Mouse (Mus musculus): ENCODE results near the gene 4930524N10Rik.

Gene 4930524N10Rik

GRCm38 (mm10) chrX:154343292-154343691 is at the start of gene 4930524N10Rik:
Gene 4930524N10Rik, minus strand, starts transcription at chrX:154343392.
- DNase-seq (ENCODE audit: low spot score), result no peak

- no peak for DNase-seq (ENCODE audit: low spot score)
Measured at GRCm38 (mm10) chrX:154350042-154350441, 6.8 kb upstream of the 4930524N10Rik start.

- DNase-seq (ENCODE audit: low spot score), result no peak
Measured at GRCm38 (mm10) chrX:154349302-154350041, 6.3 kb upstream of the 4930524N10Rik start.

GRCm38 (mm10) chrX:154347933-154348332 is 4.7 kb upstream of the 4930524N10Rik start:
- no peak for DNase-seq (ENCODE audit: low spot score)
